Mouse (Mus musculus) embryonic facial prominence, embryonic 15.5 days (tissue): ENCODE results near the gene Vrk1. TPM values are rescaled to one million over a fixed set of nuclear protein-coding genes. Genes with fewer than 3 reads are reported as not detected.

Experiments
- ATAC-seq: fragments of 200-750 bp; cut with Nextera tagmentation; 2 replicates; pipeline ENCODE4 v1.8.0; 2017; ENCODE audit warnings: low read depth, moderate TSS enrichment; ENCODE audit not compliant: insufficient number of reproducible peaks, low FRiP score, low TSS enrichment
- H3K27ac ChIP-seq: fragments of 300-500 bp; sonication (generic); replicated peaks from 2 replicates; pipeline ENCODE4 v1.5.1; 2015; ENCODE audit warnings: mild to moderate bottlenecking, inconsistent platforms
- H3K27me3 ChIP-seq: fragments of 300-500 bp; sonication (generic); 2 replicates; pipeline ENCODE4 v1.6.1; 2015; ENCODE audit warnings: inconsistent platforms
- H3K36me3 ChIP-seq: fragments of 300-500 bp; sonication (generic); 2 replicates; pipeline ENCODE4 v1.6.1; 2015; ENCODE audit warnings: mild to moderate bottlenecking, inconsistent platforms
- H3K4me1 ChIP-seq: fragments of 300-500 bp; sonication (generic); 2 replicates; pipeline ENCODE4 v1.6.1; 2015; ENCODE audit warnings: inconsistent platforms
- H3K4me2 ChIP-seq: fragments of 300-500 bp; sonication (generic); replicated peaks from 2 replicates; pipeline ENCODE4 v1.6.1; 2015; ENCODE audit warnings: mild to moderate bottlenecking, inconsistent platforms
- H3K4me3 ChIP-seq: fragments of 300-500 bp; sonication (generic); replicated peaks from 2 replicates; pipeline ENCODE4 v1.5.1; 2015; ENCODE audit warnings: mild to moderate bottlenecking, inconsistent platforms
- H3K9ac ChIP-seq: fragments of 300-500 bp; sonication (generic); 2 replicates; pipeline ENCODE4 v1.6.1; 2015; ENCODE audit warnings: inconsistent platforms
- H3K9me3 ChIP-seq: fragments of 300-500 bp; sonication (generic); replicated peaks from 2 replicates; pipeline ENCODE4 v1.6.1; 2016; ENCODE audit warnings: inconsistent platforms
- WGBS: fragments of 180-500 bp; shearing (Covaris S2); methylation state at CpG from one replicate; pipeline ENCODE4 v1.1.7; 2015; 5-methylcytosine and 5-hydroxymethylcytosine counted together
- polyA plus RNA-seq: library from polyadenylated mRNA; unstranded; fragments of >200 nt; fragmentation: Nextera tagmentation; extraction: Ambion mirVana; gene quantifications from 2 replicates; pipeline ENCODE4 v1.2.1, GENCODE M21; 2015

Vrk1 gene
- polyA plus RNA-seq, 1 experiment from 2014 or later: 54.2 TPM

DNA sequence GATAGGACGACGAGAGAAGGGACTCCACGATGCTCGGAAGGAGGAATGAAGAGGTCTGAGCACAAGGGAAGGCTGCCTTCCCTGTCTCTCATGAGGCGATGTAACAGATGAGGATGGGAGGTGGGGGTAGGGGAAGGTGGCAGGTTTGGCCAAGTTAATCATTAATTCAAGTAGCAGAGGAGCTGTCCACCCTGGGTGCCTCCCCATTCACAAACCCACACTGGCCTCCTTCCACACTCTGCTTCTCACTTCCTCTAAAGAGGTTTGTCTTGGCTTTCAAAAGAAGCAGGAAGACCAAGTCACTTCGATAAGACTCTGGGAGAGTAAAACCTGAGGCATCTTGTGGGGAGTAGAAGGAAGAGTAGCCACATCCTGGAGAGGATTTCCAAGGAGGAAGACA is 5.3 kb upstream of the Vrk1 start:
- Histone ChIP-seq H3K4me2 (no peak overlapping the region), H3K4me3 (no peak overlapping the region), H3K9me3 (no peaks in the 10 kb centered on the region), H3K4me1 (no peaks in the 10 kb centered on the region), H3K27me3 (no peaks in the 10 kb centered on the region), H3K36me3 (no peaks in the 10 kb centered on the region), H3K27ac (no peak overlapping the region), H3K9ac (no peak overlapping the region)
- WGBS: 79% methylated on average over 6 of the region's 6 CpGs
- no peak for ATAC-seq

DNA sequence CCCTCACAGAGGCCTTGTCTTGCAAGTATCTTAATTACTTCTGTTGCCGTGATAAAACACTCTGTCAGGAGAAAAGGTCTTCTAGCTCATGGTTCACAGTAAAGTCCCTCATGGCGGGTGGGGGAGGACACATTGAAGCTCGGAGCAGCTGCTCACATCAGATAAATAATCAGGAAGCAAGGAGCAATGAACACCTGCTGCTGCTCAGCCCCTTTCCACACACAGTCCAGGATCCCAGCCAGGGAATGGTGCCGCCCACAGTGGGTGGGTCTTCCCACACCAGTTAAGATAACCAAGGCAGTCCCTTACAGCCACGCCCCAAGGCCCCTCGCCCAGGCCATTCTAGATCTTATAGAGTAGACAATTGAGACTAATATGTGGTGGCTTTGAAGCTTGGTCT is 3.8 kb upstream of the Vrk1 start:
- no peak overlapping the region for H3K27ac ChIP-seq
- no peaks in the 10 kb centered on the region for H3K27me3 ChIP-seq
- H3K36me3 ChIP-seq: no peaks in the 10 kb centered on the region
- H3K9me3 ChIP-seq: no peaks in the 10 kb centered on the region
- H3K4me1 ChIP-seq: peaks cover 2% of the 10 kb centered on the region; the same call in 1 of the 2 replicates
- no peak overlapping the region for H3K4me2 ChIP-seq
- no peak for ATAC-seq
- 86% methylated on average over 6 of the region's 6 CpGs for WGBS
- no peak overlapping the region for H3K9ac ChIP-seq
- H3K4me3 ChIP-seq: no peak overlapping the region

- Histone ChIP-seq H3K36me3 (no peaks in the 10 kb centered on the region), H3K4me2 (no peak overlapping the region), H3K4me1 (peaks cover 6% of the 10 kb centered on the region; the same call in 1 of the 2 replicates), H3K27me3 (no peaks in the 10 kb centered on the region), H3K4me3 (no peak overlapping the region), H3K9ac (no peak overlapping the region), H3K9me3 (no peaks in the 10 kb centered on the region), H3K27ac (no peak overlapping the region)
- ATAC-seq: no peak
- 81% methylated on average over 22 of the region's 22 CpGs for WGBS
Measured at GRCm38 (mm10) chr12:106008348-106009050, 1.5 kb upstream of the Vrk1 start.

GRCm38 (mm10) chr12:106009122-106009870 is 732 bp upstream of the Vrk1 start:
- Histone ChIP-seq H3K36me3 (no peaks in the 10 kb centered on the region), H3K27ac (no peak overlapping the region), H3K9ac (peak overlapping the region; percentile 31; the same call in 1 of the 2 replicates), H3K9me3 (no peaks in the 10 kb centered on the region), H3K27me3 (no peaks in the 10 kb centered on the region), H3K4me2 (peak overlapping the region; percentile 42; the same call in 1 of the 2 replicates), H3K4me1 (peaks cover 6% of the 10 kb centered on the region; the same call in 1 of the 2 replicates), H3K4me3 (peak overlapping the region; percentile 94)
- WGBS: 81% methylated on average over 12 of the region's 12 CpGs
- no peak for ATAC-seq

DNA sequence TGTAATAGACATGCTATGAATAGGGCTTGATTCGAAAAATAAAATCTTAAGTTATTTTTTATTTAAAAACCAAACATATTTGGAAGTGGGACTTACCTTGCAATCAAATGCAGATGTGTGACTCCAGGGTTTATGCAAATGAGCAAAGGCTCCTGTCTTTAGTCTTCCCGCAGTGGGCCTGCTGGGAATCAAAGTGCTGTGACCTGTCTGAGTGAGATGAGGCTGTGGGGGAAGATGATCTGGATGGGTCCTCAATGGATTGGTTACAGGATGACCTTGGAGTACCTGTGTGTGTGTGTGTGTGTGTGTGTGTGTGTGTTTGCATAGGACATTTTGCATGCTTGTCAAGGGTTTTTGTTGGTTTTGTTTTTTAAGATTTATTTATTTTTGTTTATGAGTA is 2.1 kb downstream of the Vrk1 start:
- ATAC-seq: no peak
- H3K27me3 ChIP-seq: no peaks in the 10 kb centered on the region
- H3K4me2 ChIP-seq: no peak overlapping the region
- no peaks in the 10 kb centered on the region for H3K36me3 ChIP-seq
- peaks cover 6% of the 10 kb centered on the region; the same call in 1 of the 2 replicates for H3K4me1 ChIP-seq
- no peaks in the 10 kb centered on the region for H3K9me3 ChIP-seq
- no peak overlapping the region for H3K27ac ChIP-seq
- H3K4me3 ChIP-seq: no peak overlapping the region
- no peak overlapping the region for H3K9ac ChIP-seq
- 53% methylated on average over 2 of the region's 2 CpGs for WGBS

GRCm38 (mm10) chr12:106016265-106017012 is 6.4 kb downstream of the Vrk1 start:
- WGBS: 86% methylated on average over 12 of the region's 12 CpGs
- Histone ChIP-seq H3K4me3 (no peak overlapping the region), H3K9me3 (no peaks in the 10 kb centered on the region), H3K4me2 (no peak overlapping the region), H3K27ac (no peak overlapping the region), H3K9ac (no peak overlapping the region), H3K36me3 (no peaks in the 10 kb centered on the region), H3K27me3 (no peaks in the 10 kb centered on the region), H3K4me1 (peaks cover 1% of the 10 kb centered on the region; the same call in 1 of the 2 replicates)
- no peak for ATAC-seq

DNA sequence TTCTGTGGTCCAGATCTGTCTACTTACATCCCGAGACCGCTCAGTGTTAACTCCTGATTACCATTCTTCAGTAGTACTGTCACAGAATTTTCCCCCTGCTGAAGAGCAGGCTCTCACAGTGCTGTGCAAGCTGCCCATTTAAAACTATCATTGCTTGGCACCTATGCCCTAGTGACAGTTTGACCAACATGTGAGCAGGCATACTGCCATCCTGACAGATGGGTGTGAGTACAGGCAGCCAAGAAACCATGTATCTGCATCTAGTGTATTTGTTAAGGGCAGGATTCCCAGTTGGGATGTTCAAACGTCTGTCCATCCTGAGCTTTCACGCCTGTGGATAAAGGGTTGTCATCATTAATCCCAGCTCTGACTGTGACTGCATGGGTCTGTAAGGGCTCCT is 10.0 kb downstream of the Vrk1 start:
- no peak for ATAC-seq
- Histone ChIP-seq H3K9me3 (no peaks in the 10 kb centered on the region), H3K36me3 (no peaks in the 10 kb centered on the region), H3K27ac (no peak overlapping the region), H3K4me2 (no peak overlapping the region), H3K9ac (no peak overlapping the region), H3K4me1 (no peaks in the 10 kb centered on the region), H3K4me3 (no peak overlapping the region), H3K27me3 (no peaks in the 10 kb centered on the region)
- 82% methylated on average over 4 of the region's 4 CpGs for WGBS

GRCm38 (mm10) chr12:106023652-106024051 is 13.6 kb downstream of the Vrk1 start:
- no peaks in the 10 kb centered on the region for H3K4me1 ChIP-seq
- H3K9me3 ChIP-seq: no peaks in the 10 kb centered on the region
- ATAC-seq: no peak
- no peaks in the 10 kb centered on the region for H3K36me3 ChIP-seq
- no peak overlapping the region for H3K4me3 ChIP-seq
- H3K27me3 ChIP-seq: no peaks in the 10 kb centered on the region
- no peak overlapping the region for H3K4me2 ChIP-seq
- no peak overlapping the region for H3K27ac ChIP-seq
- H3K9ac ChIP-seq: no peak overlapping the region
- 93% methylated on average over 9 of the region's 9 CpGs for WGBS

GRCm38 (mm10) chr12:106025416-106025815 is 15.4 kb downstream of the Vrk1 start:
- no peak overlapping the region for H3K9ac ChIP-seq
- H3K4me2 ChIP-seq: no peak overlapping the region
- no peak overlapping the region for H3K4me3 ChIP-seq
- H3K27ac ChIP-seq: no peak overlapping the region
- no peaks in the 10 kb centered on the region for H3K4me1 ChIP-seq
- no peaks in the 10 kb centered on the region for H3K36me3 ChIP-seq
- no peak for ATAC-seq
- no peaks in the 10 kb centered on the region for H3K27me3 ChIP-seq
- H3K9me3 ChIP-seq: no peaks in the 10 kb centered on the region
- 79% methylated on average over 6 of the region's 6 CpGs for WGBS

DNA sequence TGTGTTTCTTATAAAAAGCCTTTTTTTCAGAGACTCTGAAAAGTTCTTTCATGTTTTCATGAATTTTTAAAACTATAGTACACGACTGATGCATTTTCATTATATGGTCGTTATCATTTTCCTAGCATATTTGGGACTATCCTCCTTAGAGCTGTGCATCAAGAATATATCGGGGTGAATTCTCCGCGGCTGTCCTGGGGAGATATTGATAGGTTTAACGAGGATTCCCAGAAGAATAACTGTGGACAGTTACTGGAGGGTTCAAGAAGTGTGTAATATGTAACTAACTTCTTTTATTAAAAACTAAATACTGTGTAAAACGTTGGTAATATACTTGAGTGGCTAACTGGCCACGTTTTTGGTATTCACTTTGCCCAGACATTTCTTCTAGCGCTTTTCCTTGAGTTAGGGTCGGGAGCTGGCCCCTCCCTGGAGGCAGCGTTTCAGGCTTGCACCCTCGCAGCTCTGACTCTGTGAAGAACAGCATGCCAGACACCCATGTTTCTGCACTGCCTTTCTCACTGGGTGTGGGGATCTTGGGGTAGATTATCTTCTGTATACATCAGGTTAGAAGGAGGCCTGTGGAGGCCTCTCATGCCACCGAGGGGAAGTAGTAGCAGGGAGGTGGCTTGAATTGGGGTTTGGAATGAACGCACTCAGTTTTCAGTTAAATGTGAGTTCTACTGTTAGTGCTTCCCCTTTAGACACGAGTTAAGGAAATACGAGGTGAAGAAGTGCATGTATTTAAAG is 16.5 kb downstream of the Vrk1 start:
- Histone ChIP-seq H3K4me2 (no peak overlapping the region), H3K4me1 (peaks cover 2% of the 10 kb centered on the region), H3K27me3 (no peaks in the 10 kb centered on the region), H3K27ac (no peak overlapping the region), H3K9me3 (no peaks in the 10 kb centered on the region), H3K4me3 (no peak overlapping the region), H3K9ac (no peak overlapping the region), H3K36me3 (no peaks in the 10 kb centered on the region)
- 87% methylated on average over 16 of the region's 16 CpGs for WGBS
- no peak for ATAC-seq

DNA sequence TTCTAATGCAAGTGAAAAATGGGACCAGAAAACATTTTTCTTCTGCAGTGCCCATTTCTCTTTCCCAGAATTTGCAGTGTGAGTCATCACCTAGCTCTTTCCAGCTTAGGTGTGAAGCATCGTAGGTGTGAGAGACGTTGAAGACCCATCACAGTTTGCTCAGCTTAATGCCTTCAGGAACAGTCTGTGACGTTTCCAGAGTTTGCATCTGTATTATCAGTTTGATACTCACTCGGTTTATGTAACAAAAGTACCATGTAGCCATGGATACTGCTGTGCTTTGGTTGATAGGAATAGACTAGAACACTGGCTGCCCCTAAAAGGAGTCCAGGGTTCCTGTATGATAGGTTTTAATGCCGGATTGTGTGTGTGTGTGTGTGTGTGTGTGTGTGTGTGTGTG is 17.3 kb downstream of the Vrk1 start:
- Histone ChIP-seq H3K27me3 (no peaks in the 10 kb centered on the region), H3K9ac (no peak overlapping the region), H3K4me1 (peaks cover 10% of the 10 kb centered on the region), H3K36me3 (no peaks in the 10 kb centered on the region), H3K4me3 (no peak overlapping the region), H3K9me3 (no peaks in the 10 kb centered on the region), H3K27ac (no peak overlapping the region), H3K4me2 (no peak overlapping the region)
- no peak for ATAC-seq
- WGBS: 85% methylated on average over 5 of the region's 5 CpGs
